22 mouse cellular contexts compared by ENCODE assay signal in genomic region chr2:131145121-131145520, GRCm38 (mm10). TPM values are rescaled to one million over a fixed set of nuclear protein-coding genes. Genes with fewer than 3 reads are reported as not detected.
"Had no signal": no experiment of that assay in that cellular context is flagged by ENCODE, and none has a peak within 500 bp of the region (broad histone marks: within the 10 kb centered on the region; RNA-seq: fewer than 3 reads in every experiment).

No protein-coding gene starts in this region.

- ATAC-seq: liver, postnatal 0 days; midbrain, embryonic 16.5 days had no signal

- H3K27me3 ChIP-seq: limb, embryonic 12.5 days; liver, embryonic 13.5 days; midbrain, embryonic 12.5 days; stomach, embryonic 15.5 days had no signal

- H3K4me2 ChIP-seq: limb, embryonic 12.5 days; liver, embryonic 13.5 days; midbrain, embryonic 12.5 days; stomach, embryonic 15.5 days had no signal

- H3K4me3 ChIP-seq: limb, embryonic 12.5 days; liver, embryonic 13.5 days; midbrain, embryonic 12.5 days; stomach, embryonic 15.5 days had no signal

- H3K9me3 ChIP-seq: limb, embryonic 12.5 days; liver, embryonic 13.5 days; midbrain, embryonic 12.5 days; stomach, embryonic 15.5 days had no signal

- H3K27ac ChIP-seq: liver, embryonic 13.5 days; midbrain, embryonic 12.5 days; stomach, embryonic 15.5 days had no signal

- DNase-seq: kidney, adult 2 months; kidney, postnatal 36 days; layer of hippocampus, adult 9-11 months; layer of hippocampus, postnatal 36 days; liver; liver, embryonic 13.5 days; lung, postnatal 36 days; right cerebral cortex, postnatal 14 days had no signal

- H3K9ac ChIP-seq: limb, embryonic 12.5 days; liver, embryonic 13.5 days; liver, postnatal 0 days; midbrain, embryonic 12.5 days; stomach, embryonic 15.5 days had no signal

RNA-seq across cellular contexts. Expression of gene Gm11037, which starts 11.8 kb away (rescaled TPM):
- total RNA-seq: layer of hippocampus, adult 18-20 months; layer of hippocampus, postnatal 36 days; left cerebral cortex, adult 8-10 months; left cerebral cortex, postnatal 25 days; megakaryocyte, adult 5-6 weeks had no signal
- polyA plus RNA-seq: kidney, adult 2 months; kidney, embryonic 16.5 days; limb, embryonic 12.5 days; liver, embryonic 13.5 days; liver, postnatal 0 days; lung, embryonic 16.5 days; midbrain, embryonic 12.5 days; midbrain, embryonic 16.5 days; neural tube, embryonic 14.5 days; spleen, adult 2 months; stomach, embryonic 15.5 days; thymus, postnatal 0 days had no signal

RNA-seq across cellular contexts. Expression of gene Hspa12b, which starts 18.0 kb away (rescaled TPM):
- total RNA-seq: megakaryocyte, adult 5-6 weeks had no signal
